Mouse (Mus musculus) cerebellum, adult 2 months (tissue): ENCODE measurements at regions not wholly inside any gene's neighbourhood (a gene's known extent, or its start where the extent isn't known, plus 50 kb on each side); places are given as distances from the start of the nearest gene placed in this dataset.

Source experiments
- CTCF ChIP-seq: fragments of 200-500 bp; IDR thresholded peaks from 2 replicates; pipeline ENCODE4 v1.5.1; 2011; ENCODE audit warnings: low read depth, mild to moderate bottlenecking, control low read depth, low read length, moderate library complexity, borderline replicate concordance; ENCODE audit not compliant: insufficient read depth
- POLR2A ChIP-seq: fragments of 200-500 bp; IDR thresholded peaks from 2 replicates; pipeline ENCODE4 v1.6.1; 2011; ENCODE audit warnings: low read length, control low read depth, borderline replicate concordance; ENCODE audit not compliant: insufficient read depth

- TF ChIP-seq POLR2A (no peak), CTCF (no peak)
Observed at GRCm38 (mm10) chr13:15901710-15902675, 109.7 kb upstream of the Inhba start.
